Mouse (Mus musculus): ENCODE measurements at regions not wholly inside any gene's neighbourhood (a gene's known extent, or its start where the extent isn't known, plus 50 kb on each side); places are given as distances from the start of the nearest gene placed in this dataset.

DNA sequence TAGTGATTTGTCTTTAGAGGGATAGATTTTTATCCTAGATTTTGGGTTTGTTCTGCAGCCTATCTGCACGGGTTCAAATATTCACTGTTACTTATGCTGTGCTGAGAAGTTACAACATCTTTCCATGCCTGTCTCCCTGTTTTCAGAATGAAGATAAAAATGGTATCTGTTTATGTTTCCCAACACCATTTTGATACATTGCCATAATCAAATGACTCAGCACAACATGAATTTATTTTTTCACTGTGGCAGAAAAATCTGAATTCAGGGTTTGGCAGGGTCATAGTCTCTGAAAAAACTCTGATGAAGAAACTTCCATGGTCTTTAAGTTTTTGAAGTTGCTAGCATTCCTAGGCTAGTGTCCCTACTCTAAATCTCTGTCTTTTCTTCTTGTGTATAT lies 116.5 kb upstream of the Tmtc4 start:
- Histone ChIP-seq H3K9me3 (replicated peaks; ENCODE audit: control insufficient read depth, low read length) (no peaks in the 10 kb centered on the region), H3K36me3 (ENCODE audit: control insufficient read depth, insufficient read depth, low read length) (no peaks in the 10 kb centered on the region), H3K4me2 (ENCODE audit: low read depth, low read length) (no peak overlapping the region), H3K27ac (ENCODE audit: low read length) (no peak overlapping the region), H3K4me1 (ENCODE audit: control insufficient read depth, insufficient read depth, low read length) (no peaks in the 10 kb centered on the region), H3K9ac (ENCODE audit: low read length) (no peak overlapping the region), H3K27me3 (ENCODE audit: control insufficient read depth, insufficient read depth, low read length) (no peaks in the 10 kb centered on the region), H3K4me3 (replicated peaks; ENCODE audit: low read length) (no peak overlapping the region)
- WGBS, result 76% methylated on average over 1 of the region's 1 CpGs
- ATAC-seq (ENCODE audit: insufficient read depth, low FRiP score), result no peak

DNA sequence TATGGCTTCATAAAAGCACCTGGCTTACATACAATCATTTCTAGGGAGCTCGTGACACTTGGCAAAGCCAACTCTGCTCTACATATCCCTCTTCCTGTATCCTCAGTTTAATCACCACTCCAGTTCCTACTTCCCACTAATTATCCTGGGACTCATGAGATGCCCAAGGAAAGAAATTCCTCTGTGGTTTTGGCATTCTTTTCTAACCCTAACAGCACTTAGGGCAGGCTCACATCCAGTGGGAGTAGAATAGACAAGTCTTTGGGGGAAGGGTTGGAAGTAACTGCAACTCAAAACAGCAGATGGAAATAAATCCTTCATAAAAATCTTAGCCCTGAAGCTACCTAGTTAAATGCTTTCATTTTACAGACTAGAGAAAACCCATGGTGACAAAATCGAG lies 112.3 kb upstream of the Tmtc4 start:
- 74% methylated on average over 2 of the region's 2 CpGs for WGBS
- Histone ChIP-seq H3K36me3 (ENCODE audit: control insufficient read depth, insufficient read depth, low read length) (no peaks in the 10 kb centered on the region), H3K27me3 (ENCODE audit: control insufficient read depth, insufficient read depth, low read length) (no peaks in the 10 kb centered on the region), H3K9me3 (replicated peaks; ENCODE audit: control insufficient read depth, low read length) (no peaks in the 10 kb centered on the region), H3K9ac (ENCODE audit: low read length) (no peak overlapping the region), H3K4me1 (ENCODE audit: control insufficient read depth, insufficient read depth, low read length) (no peaks in the 10 kb centered on the region), H3K4me3 (replicated peaks; ENCODE audit: low read length) (no peak overlapping the region), H3K27ac (ENCODE audit: low read length) (no peak overlapping the region), H3K4me2 (ENCODE audit: low read depth, low read length) (no peak overlapping the region)
- ATAC-seq (ENCODE audit: insufficient read depth, low FRiP score), result no peak

DNA sequence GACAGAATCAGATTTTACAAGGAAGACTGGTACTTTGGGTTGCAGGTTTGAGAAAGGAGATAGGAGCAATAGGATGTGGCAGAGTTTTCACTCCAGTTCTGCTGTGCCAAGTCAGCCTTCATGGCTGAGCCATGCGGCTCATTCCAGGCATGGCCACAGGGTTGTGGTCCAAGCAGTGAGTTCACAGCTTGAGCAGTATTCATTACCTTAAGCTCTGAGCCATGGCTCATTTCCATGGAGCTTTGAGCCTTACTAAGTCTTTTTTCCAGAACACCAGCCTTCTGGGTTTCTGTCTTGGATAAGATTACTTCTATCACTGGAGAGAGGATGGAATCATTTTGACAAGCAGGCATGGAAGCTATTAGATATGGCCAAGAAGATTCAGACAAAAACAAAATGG lies 98.2 kb upstream of the Tmtc4 start:
- Histone ChIP-seq H3K9ac (ENCODE audit: low read length) (no peak overlapping the region), H3K4me2 (ENCODE audit: low read depth, low read length) (no peak overlapping the region), H3K9me3 (replicated peaks; ENCODE audit: control insufficient read depth, low read length) (no peaks in the 10 kb centered on the region), H3K36me3 (ENCODE audit: control insufficient read depth, insufficient read depth, low read length) (no peaks in the 10 kb centered on the region), H3K4me3 (replicated peaks; ENCODE audit: low read length) (no peak overlapping the region), H3K27me3 (ENCODE audit: control insufficient read depth, insufficient read depth, low read length) (no peaks in the 10 kb centered on the region), H3K27ac (ENCODE audit: low read length) (no peak overlapping the region), H3K4me1 (ENCODE audit: control insufficient read depth, insufficient read depth, low read length) (no peaks in the 10 kb centered on the region)
- ATAC-seq (ENCODE audit: insufficient read depth, low FRiP score), result no peak
- WGBS, result 90% methylated on average over 1 of the region's 1 CpGs

DNA sequence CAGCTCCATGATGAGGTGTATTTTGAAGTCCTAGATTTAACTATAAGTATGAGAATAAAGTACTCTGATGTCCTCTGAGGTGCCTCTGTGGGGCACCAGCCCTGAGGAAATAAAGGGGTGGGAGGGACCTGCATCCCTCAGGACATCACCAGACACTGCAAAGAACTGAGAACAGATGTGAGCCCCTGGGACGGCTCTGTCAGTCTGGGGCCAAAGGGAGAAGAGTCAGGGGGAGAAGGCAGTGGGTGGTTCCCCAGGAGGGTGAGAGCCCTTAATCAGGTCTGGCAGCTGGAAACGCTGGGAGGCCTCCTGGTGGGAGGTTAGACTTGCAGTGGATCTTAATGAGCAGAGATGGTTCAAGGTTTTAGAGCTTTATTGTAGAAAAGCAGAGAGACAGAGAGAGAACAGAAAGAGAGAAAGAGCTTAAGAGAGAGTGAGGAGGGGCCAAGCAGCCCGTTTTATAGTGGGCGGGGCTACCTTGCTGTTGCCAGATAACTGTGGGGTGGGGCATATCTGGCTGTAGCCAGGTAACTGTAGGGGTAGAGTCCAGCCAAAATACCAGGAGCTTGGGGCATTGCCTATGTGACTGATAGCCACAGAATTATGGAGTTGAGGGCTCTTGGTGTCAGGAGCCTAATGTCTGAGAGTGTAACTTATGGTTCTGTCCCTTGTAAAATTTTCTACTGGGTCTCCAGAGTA lies 97.3 kb upstream of the Tmtc4 start:
- Histone ChIP-seq H3K9ac (ENCODE audit: low read length) (no peak overlapping the region), H3K4me2 (ENCODE audit: low read depth, low read length) (no peak overlapping the region), H3K36me3 (ENCODE audit: control insufficient read depth, insufficient read depth, low read length) (no peaks in the 10 kb centered on the region), H3K27ac (ENCODE audit: low read length) (no peak overlapping the region), H3K9me3 (replicated peaks; ENCODE audit: control insufficient read depth, low read length) (no peaks in the 10 kb centered on the region), H3K4me3 (replicated peaks; ENCODE audit: low read length) (no peak overlapping the region), H3K4me1 (ENCODE audit: control insufficient read depth, insufficient read depth, low read length) (no peaks in the 10 kb centered on the region), H3K27me3 (ENCODE audit: control insufficient read depth, insufficient read depth, low read length) (no peaks in the 10 kb centered on the region)
- 28% methylated on average over 4 of the region's 4 CpGs for WGBS
- ATAC-seq (ENCODE audit: insufficient read depth, low FRiP score), result no peak

DNA sequence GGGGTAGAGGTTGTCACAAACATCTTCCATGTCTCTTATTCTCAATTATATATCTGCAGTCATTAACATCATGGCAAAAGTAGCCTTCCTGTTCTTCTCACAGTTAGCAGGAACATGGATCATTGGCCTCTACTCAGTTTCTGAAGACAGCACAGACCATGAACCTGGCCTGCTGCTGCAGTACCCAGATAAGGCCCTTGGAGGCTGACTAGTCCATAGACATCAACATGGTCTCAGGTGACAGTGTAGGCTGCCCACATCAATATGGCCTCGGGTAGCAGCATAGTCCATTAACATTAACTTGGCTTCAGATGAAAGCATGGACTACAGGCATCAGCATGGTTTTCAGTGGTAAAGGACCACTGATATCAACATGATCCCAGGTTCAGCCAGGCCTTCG lies 95.9 kb upstream of the Tmtc4 start:
- Histone ChIP-seq H3K9me3 (replicated peaks; ENCODE audit: control insufficient read depth, low read length) (no peaks in the 10 kb centered on the region), H3K27me3 (ENCODE audit: control insufficient read depth, insufficient read depth, low read length) (no peaks in the 10 kb centered on the region), H3K9ac (ENCODE audit: low read length) (no peak overlapping the region), H3K27ac (ENCODE audit: low read length) (no peak overlapping the region), H3K4me2 (ENCODE audit: low read depth, low read length) (no peak overlapping the region), H3K4me1 (ENCODE audit: control insufficient read depth, insufficient read depth, low read length) (no peaks in the 10 kb centered on the region), H3K36me3 (ENCODE audit: control insufficient read depth, insufficient read depth, low read length) (no peaks in the 10 kb centered on the region), H3K4me3 (replicated peaks; ENCODE audit: low read length) (no peak overlapping the region)
- 83% methylated on average over 2 of the region's 2 CpGs for WGBS
- no peak for ATAC-seq (ENCODE audit: insufficient read depth, low FRiP score)

DNA sequence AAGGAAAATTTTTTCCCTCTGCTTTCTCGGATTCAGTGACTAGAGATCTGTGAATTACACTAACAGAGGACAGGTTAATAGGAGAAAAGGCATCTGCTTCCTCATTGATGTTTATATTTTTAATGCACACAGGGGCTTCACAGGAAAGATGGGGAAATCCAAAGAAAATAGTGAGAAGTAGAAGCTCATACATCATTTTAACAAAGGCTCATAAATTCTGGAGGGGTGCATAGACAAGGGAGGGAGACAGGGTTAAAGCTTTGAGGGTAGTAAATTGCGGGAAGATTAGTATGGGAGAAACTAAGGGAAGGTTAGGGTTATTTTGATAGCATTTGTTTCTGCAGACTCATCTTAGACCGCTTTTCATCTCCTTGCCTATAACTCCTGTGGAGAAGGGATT lies 95.0 kb upstream of the Tmtc4 start:
- H3K9ac ChIP-seq (ENCODE audit: low read length), result no peak overlapping the region
- H3K27me3 ChIP-seq (ENCODE audit: control insufficient read depth, insufficient read depth, low read length), result no peaks in the 10 kb centered on the region
- H3K4me3 ChIP-seq (replicated peaks; ENCODE audit: low read length), result no peak overlapping the region
- H3K9me3 ChIP-seq (replicated peaks; ENCODE audit: control insufficient read depth, low read length), result no peaks in the 10 kb centered on the region
- no peak for ATAC-seq (ENCODE audit: insufficient read depth, low FRiP score)
- no peaks in the 10 kb centered on the region for H3K36me3 ChIP-seq (ENCODE audit: control insufficient read depth, insufficient read depth, low read length)
- H3K4me1 ChIP-seq (ENCODE audit: control insufficient read depth, insufficient read depth, low read length), result no peaks in the 10 kb centered on the region
- H3K4me2 ChIP-seq (ENCODE audit: low read depth, low read length), result no peak overlapping the region
- no peak overlapping the region for H3K27ac ChIP-seq (ENCODE audit: low read length)
- 61% methylated on average over 3 of the region's 3 CpGs for WGBS

DNA sequence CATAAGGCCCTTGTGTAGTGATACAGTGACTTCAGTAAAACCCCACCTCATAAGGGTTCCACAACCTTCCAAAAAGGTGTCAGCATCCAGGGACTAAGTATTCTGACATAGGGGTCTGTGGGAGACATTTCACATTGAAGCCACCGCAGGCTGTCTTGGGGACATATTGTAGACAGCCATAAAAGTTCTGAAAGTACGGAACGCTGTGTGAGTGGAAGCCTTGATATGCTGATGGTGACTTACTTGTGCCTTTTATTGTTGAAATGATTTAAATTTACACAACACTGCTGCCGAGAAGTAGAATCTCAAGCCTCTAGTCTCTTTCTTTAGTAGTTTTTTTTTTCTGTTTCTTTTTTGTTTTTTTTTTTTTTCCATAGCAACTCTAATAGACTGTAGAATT lies 82.5 kb upstream of the Tmtc4 start:
- no peaks in the 10 kb centered on the region for H3K36me3 ChIP-seq (ENCODE audit: control insufficient read depth, insufficient read depth, low read length)
- WGBS, result 88% methylated on average over 4 of the region's 4 CpGs

DNA sequence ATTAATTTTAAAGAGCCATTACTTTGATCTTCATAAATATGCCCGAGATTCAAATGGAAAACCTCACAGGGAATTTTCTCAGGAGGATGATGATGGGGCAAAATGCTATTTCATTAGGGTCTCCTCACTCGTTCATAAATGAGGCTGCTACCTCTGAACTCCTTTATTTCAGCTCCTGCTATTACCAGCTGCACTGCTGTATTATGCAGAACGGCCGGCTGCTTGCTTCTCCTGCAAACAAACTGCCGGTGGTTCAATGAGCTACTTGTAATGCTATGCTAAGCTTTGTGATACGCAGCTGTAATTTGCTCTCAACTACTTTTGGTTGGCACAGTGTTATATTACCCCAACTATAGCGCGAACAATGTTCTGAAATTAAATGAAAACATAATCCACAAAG lies 81.7 kb upstream of the Tmtc4 start:
- WGBS, result 66% methylated on average over 8 of the region's 8 CpGs
- Histone ChIP-seq H3K4me2 (ENCODE audit: low read depth, low read length) (no peak overlapping the region), H3K27me3 (ENCODE audit: control insufficient read depth, insufficient read depth, low read length) (no peaks in the 10 kb centered on the region), H3K4me1 (ENCODE audit: control insufficient read depth, insufficient read depth, low read length) (no peaks in the 10 kb centered on the region), H3K9me3 (replicated peaks; ENCODE audit: control insufficient read depth, low read length) (no peaks in the 10 kb centered on the region), H3K9ac (ENCODE audit: low read length) (no peak overlapping the region), H3K4me3 (replicated peaks; ENCODE audit: low read length) (no peak overlapping the region), H3K27ac (ENCODE audit: low read length) (no peak overlapping the region), H3K36me3 (ENCODE audit: control insufficient read depth, insufficient read depth, low read length) (no peaks in the 10 kb centered on the region)
- ATAC-seq (ENCODE audit: insufficient read depth, low FRiP score), result no peak

More for the DNA sequence above, 82.5 kb upstream of the Tmtc4 start:
- Histone ChIP-seq H3K4me3 (replicated peaks; ENCODE audit: low read length) (no peak overlapping the region), H3K9ac (ENCODE audit: low read length) (no peak overlapping the region), H3K4me2 (ENCODE audit: low read depth, low read length) (no peak overlapping the region), H3K27ac (ENCODE audit: low read length) (no peak overlapping the region), H3K4me1 (ENCODE audit: control insufficient read depth, insufficient read depth, low read length) (no peaks in the 10 kb centered on the region), H3K27me3 (ENCODE audit: control insufficient read depth, insufficient read depth, low read length) (no peaks in the 10 kb centered on the region), H3K9me3 (replicated peaks; ENCODE audit: control insufficient read depth, low read length) (no peaks in the 10 kb centered on the region)
- ATAC-seq (ENCODE audit: insufficient read depth, low FRiP score), result no peak

DNA sequence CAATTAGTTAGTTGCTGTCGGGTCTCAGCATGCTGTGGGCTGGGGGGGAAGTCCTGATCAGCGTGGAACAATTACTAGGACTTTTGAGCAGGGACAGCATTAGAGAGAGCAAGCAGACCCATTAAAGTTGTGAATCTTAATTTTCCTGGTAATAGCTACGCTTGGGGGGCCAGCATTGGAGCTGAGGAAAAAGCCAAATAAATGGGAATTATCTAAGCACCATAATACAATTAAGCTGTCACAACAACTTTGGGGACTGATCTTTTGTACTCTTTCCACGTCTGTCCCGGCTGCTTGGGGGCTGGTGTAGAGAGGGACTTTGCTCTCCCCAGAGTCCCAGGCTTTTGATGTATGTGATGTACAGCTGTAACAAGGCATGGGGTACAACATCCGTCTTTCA lies 81.3 kb upstream of the Tmtc4 start:
- H3K4me3 ChIP-seq (replicated peaks; ENCODE audit: low read length), result no peak overlapping the region
- no peaks in the 10 kb centered on the region for H3K4me1 ChIP-seq (ENCODE audit: control insufficient read depth, insufficient read depth, low read length)
- H3K4me2 ChIP-seq (ENCODE audit: low read depth, low read length), result no peak overlapping the region
- H3K9ac ChIP-seq (ENCODE audit: low read length), result no peak overlapping the region
- no peaks in the 10 kb centered on the region for H3K27me3 ChIP-seq (ENCODE audit: control insufficient read depth, insufficient read depth, low read length)
- H3K9me3 ChIP-seq (replicated peaks; ENCODE audit: control insufficient read depth, low read length), result no peaks in the 10 kb centered on the region
- no peak overlapping the region for H3K27ac ChIP-seq (ENCODE audit: low read length)
- H3K36me3 ChIP-seq (ENCODE audit: control insufficient read depth, insufficient read depth, low read length), result no peaks in the 10 kb centered on the region
- no peak for ATAC-seq (ENCODE audit: insufficient read depth, low FRiP score)
- 60% methylated on average over 6 of the region's 6 CpGs for WGBS

DNA sequence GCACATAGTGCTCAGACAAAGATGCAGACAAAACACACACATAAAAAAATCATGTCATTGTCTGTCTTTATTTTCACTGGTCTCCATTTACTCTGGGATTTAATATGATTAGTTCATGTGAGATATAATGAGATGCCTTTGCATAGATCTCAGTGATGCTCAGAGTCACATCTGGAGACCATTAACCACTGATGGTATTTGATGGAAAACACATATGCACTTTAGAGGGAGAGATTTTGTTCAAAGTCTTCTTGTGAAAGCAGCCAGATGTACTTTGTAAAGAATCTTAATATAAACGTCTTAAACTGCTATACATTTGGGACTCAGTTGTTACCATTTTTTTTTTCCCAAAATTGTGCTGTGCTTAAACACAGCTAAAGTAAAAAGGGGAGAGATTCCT lies 79.1 kb upstream of the Tmtc4 start:
- Histone ChIP-seq H3K36me3 (ENCODE audit: control insufficient read depth, insufficient read depth, low read length) (no peaks in the 10 kb centered on the region), H3K9me3 (replicated peaks; ENCODE audit: control insufficient read depth, low read length) (no peaks in the 10 kb centered on the region), H3K4me3 (replicated peaks; ENCODE audit: low read length) (no peak overlapping the region), H3K27me3 (ENCODE audit: control insufficient read depth, insufficient read depth, low read length) (no peaks in the 10 kb centered on the region), H3K4me2 (ENCODE audit: low read depth, low read length) (no peak overlapping the region), H3K27ac (ENCODE audit: low read length) (no peak overlapping the region), H3K4me1 (ENCODE audit: control insufficient read depth, insufficient read depth, low read length) (no peaks in the 10 kb centered on the region), H3K9ac (ENCODE audit: low read length) (no peak overlapping the region)
- WGBS, result 14% methylated on average over 1 of the region's 1 CpGs
- no peak for ATAC-seq (ENCODE audit: insufficient read depth, low FRiP score)

Measured in stomach, embryonic 16.5 days (tissue).